Mouse (Mus musculus): ENCODE results near the gene Sh2d3c.

DNA sequence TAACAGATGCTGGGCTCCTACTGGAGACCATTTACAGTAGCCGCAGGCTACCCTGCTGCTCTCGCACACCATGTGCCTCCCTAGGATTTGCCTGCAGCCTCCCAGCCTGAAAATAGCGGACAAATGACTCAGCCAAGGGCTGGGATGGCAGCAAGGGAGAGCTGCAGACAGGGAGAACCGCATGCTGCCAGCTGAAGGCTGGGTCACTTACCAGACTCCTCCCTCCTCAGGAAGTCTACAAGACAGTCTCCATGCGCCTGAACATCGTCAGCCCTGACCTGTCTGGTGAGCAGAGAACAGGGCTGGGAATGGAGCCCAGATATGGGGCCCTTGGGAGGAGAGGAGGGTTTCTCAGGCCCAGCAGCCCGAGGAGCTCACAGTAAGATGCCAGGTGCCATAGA, 40.8 kb upstream of the Sh2d3c start:
- no peak for TF ChIP-seq CTCF (IDR thresholded peaks at IDR 0.05; ENCODE audit: borderline replicate concordance, control insufficient read depth, extremely low read depth, insufficient read depth, low read length, poor library complexity)
- no peak for TF ChIP-seq POLR2A (IDR thresholded peaks at IDR 0.05; ENCODE audit: control insufficient read depth, extremely low read depth, insufficient read depth, low read length, poor library complexity)
